Mouse (Mus musculus) gastrocnemius, adult 2 months (tissue): Measurements from ENCODE around the gene Ptms. TPM values are rescaled to one million over a fixed set of nuclear protein-coding genes. Genes with fewer than 3 reads are reported as not detected.

Experiments
- DNase-seq: peaks from one replicate; pipeline ENCODE4 v3.0.0; 2022
- H3K27ac ChIP-seq: fragments of 200-600 bp; 2 replicates; pipeline ENCODE4 v1.8.1; 2022; ENCODE audit warnings: mild to moderate bottlenecking
- H3K4me3 ChIP-seq: fragments of 200-600 bp; 2 replicates; pipeline ENCODE4 v1.8.1; 2022; ENCODE audit warnings: mild to moderate bottlenecking, moderate library complexity
- CTCF ChIP-seq: fragments of 200-600 bp; IDR thresholded peaks from 2 replicates; pipeline ENCODE4 v1.8.1; 2022; ENCODE audit warnings: antibody characterized with exemption, mild to moderate bottlenecking, moderate library complexity
- intact Hi-C: fragments of 180-260 bp; cut with DNase I; formaldehyde crosslinking; loops from one replicate; pipeline ENCODE4 v1.15.1; 2025
- total RNA-seq, 2 experiments: library from RNA; stranded (reverse); gene quantifications; 2 replicates each; pipeline ENCODE4 v1.2.3; 2021

The Ptms gene
- total RNA-seq, 2 experiments from 2014 or later, result 65.5 to 99.4 TPM

DNA sequence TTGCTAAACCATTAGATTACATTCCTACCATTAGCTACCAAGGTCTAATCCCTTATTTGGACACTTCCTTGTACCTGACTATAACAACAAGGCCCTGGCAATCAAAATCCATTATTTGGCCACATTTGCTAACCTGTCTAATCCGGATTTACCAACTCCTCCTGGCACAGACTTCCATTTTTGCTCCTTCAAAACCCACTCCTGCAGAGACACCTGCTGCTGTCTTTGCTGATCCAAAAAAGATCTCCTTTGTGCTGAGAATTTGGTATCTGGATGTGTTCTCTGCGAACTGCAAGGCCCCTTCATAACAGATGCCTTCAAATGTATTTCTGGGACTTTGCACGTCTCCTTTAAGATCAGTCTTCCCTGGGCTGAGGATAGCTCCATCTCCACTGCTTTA, 23.6 kb upstream of the Ptms start:
- DNase-seq, result no peak
- intact Hi-C loops, result no loop called here
- no peak for TF ChIP-seq CTCF
- Histone ChIP-seq H3K4me3 (no peak overlapping the region), H3K27ac (no peak overlapping the region)

DNA sequence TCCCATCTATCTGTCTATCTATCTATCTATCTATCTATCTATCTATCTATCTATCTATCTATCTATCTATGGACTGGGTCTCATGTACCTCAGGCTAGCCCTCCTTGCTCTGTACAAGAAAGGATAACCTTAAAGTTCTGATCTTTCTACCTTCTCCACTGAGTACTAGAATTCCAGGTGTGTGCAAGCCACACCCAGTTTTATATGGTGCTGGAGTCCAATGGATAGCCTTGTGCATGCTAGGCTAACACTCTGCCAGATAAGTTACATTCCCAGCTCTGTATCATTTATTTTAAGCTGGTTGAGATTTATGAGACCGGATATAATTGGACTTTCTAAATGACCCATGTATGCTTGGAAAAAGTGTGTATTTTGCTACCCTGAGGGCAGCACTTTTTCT, 21.8 kb upstream of the Ptms start:
- DNase-seq, result no peak
- Histone ChIP-seq H3K27ac (no peak overlapping the region), H3K4me3 (no peak overlapping the region)
- TF ChIP-seq CTCF, result no peak
- intact Hi-C loops, result no loop called here

DNA sequence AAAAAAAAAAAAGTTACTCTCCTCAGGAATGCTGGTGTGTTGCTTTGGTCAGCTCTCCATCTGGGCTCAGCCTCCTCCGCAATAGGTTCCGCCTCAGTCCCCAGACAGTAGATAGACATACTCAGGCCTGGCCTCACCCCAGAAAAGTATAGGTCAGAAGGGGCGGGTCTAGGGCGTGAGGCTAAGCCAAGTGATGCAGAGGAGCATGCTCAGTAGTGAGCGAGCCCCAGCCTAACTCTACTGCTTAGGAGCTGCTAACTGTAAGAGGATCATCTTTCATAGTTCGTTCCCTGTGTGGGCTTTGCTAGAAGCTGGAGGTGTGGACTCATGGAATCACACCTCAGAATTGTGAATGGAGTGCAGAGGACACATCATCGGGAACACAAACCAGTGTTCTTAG, 18.7 kb upstream of the Ptms start:
- intact Hi-C loops, result no loop called here
- DNase-seq, result no peak

DNA sequence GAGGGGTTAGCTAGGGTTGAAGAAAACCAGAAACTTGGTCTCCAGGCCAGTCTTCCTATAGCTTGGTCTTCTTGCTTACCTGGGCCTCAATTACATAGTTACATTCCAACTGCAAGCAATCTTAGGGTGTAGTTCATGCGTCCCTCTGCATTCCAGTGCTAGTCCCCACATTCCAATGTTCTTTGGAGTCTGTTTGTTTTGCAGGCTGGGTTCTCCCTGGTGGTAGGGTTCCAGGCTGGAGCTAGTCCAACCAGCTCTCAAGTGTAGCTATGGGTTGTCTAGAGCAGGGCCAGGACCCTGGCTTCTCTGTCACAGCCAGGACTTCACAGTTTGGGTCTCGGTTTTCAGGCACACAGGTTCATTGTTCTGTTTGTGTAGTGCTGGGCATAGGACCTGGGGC, 17.6 kb upstream of the Ptms start:
- no peak overlapping the region for H3K4me3 ChIP-seq
- intact Hi-C loops, result no loop called here
- peak overlapping the region; percentile 84 for H3K27ac ChIP-seq
- no peak for DNase-seq
- no peak for TF ChIP-seq CTCF

More for the DNA sequence above, 18.7 kb upstream of the Ptms start:
- H3K27ac ChIP-seq, result no peak overlapping the region
- no peak overlapping the region for H3K4me3 ChIP-seq
- no peak for TF ChIP-seq CTCF

DNA sequence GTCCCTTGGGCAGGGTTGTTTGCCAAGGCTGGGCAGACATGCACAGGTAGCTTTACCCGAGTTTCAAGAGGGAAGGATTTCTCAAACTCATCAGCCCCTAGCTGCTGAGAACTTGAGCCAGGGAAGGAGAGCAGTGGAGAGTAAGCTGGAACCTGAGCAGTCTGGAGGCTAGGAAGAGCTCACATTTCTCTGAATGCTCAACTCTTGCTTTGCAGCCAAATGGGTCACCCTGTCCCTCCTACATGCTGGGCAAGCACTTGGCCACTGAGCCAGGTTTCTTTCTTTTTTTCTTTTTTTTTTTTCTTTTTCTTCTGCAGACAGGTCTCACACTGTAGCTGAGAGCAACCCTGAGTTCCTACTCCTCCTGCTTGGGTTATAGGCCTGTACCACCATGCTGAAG, 16.8 kb upstream of the Ptms start:
- H3K4me3 ChIP-seq, result no peak overlapping the region
- peak; percentile 65 for DNase-seq
- peak overlapping the region; percentile 84 for H3K27ac ChIP-seq
- TF ChIP-seq CTCF, result no peak
- intact Hi-C loops, result no loop called here

DNA sequence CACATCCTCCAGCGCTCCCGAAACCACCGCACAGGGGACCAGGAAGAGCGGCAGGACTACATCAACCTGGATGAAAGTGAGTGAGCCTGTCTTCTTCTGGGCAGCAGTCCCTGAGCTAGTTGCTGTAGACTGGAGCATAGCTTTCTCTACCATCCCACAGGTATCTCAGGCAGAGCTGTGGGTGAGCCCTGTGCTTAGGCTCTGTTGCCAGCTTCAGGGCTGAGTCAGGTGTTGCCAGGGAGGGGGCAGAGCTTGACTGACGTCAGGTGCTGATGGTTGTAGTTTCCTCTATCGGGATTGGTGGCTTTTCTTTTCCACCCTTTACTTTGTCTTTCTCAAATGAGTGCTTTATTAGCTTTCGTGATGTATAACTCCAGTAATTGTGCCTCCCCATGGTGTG, 14.8 kb upstream of the Ptms start:
- no peak for TF ChIP-seq CTCF
- intact Hi-C loops, result no loop called here

DNA sequence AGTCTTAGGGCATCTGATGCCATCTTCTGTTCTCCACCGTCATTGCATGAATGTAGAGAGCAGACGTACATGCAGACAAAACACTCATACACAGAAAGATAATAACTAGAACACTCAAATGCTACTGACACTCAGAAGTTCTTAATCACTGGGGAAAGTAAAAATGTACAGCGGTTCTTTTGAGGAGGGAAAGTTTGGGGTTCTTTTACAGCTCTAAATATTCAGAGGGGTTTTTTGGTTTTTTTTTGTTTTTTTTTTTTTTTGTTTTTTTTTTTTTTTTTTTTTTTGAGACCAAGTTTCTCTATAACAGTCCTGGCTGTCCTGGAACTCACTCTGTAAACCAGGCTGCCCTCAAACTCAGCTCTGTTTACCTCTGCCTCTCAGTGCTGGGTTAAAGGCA, 13.2 kb upstream of the Ptms start:
- DNase-seq, result no peak
- Histone ChIP-seq H3K4me3 (no peak overlapping the region; the same call in 1 of the 2 replicates), H3K27ac (no peak overlapping the region)
- TF ChIP-seq CTCF, result no peak
- intact Hi-C loops, result no loop called here

More for the DNA sequence above, 14.8 kb upstream of the Ptms start:
- Histone ChIP-seq H3K27ac (peak overlapping the region; percentile 84), H3K4me3 (no peak overlapping the region)
- DNase-seq, result no peak

DNA sequence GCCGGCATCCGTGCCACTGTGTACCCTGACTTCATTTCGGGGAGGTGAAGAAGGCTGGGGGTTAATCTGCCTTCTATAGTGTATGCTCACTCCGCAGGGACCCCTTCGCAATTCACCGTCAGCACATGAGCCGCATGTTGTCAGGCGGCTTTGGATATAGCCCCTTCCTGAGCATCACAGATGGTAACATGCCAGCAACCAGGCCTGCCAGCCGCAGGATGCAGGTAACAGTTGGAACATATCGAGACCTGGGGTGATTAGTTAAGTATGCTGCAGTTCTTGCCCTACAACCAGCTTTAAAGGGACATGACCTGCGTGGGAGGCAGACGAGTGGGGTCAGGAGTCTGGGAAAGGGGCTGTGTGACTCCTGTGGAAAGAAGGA, 12.4 kb upstream of the Ptms start:
- Histone ChIP-seq H3K4me3 (peak overlapping the region; percentile 85), H3K27ac (peak overlapping the region; percentile 98)
- DNase-seq, result no peak
- intact Hi-C loops, result no loop called here
- TF ChIP-seq CTCF, result no peak

DNA sequence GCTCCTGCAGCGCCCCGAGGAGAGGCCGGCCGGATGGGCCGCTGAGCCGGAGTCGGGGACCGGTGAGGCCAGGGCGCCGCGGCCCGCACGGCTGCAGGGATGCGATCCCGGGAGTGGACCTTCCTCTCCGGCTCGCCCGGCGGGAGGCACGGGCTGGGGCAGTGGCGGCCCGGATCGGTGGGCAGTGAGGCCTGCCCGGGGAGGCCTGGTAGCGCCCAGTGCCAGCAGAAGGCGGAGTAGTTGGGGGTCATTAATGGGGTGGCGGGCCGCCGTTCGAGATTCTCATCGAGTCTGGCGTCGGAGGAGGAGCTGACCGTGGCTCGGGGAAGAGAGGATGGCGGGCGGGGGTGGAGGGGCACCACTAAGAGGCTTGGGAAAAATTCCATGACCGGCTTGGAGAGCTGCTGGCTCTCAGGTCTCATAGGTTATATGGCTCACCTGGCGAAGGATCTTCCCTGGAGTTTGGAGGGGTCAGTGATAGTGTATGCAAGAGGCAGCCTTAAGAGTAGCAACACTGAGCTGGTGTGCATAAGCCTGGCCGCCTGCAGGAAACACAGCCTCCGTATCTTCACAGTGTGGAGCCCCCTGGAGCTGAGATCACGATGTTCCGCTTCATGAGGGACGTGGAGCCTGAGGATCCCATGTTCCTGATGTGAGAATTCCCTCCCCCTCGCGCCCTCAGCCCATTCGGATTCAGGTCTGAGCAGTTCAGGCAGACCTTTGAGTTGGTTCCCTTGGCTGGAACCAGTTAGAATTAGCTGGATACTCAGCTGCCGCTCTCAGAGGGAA, 11.8 kb upstream of the Ptms start:
- no peak for DNase-seq
- TF ChIP-seq CTCF, result peak; percentile 19; the same call in 1 of the 2 replicates
- intact Hi-C loops, result loop anchor here (2.0 kb wide), 1 partner anchor 73 kb away; no protein-coding TSS in a partner anchor
- Histone ChIP-seq H3K4me3 (peak overlapping the region; percentile 85), H3K27ac (peak overlapping the region; percentile 98)

DNA sequence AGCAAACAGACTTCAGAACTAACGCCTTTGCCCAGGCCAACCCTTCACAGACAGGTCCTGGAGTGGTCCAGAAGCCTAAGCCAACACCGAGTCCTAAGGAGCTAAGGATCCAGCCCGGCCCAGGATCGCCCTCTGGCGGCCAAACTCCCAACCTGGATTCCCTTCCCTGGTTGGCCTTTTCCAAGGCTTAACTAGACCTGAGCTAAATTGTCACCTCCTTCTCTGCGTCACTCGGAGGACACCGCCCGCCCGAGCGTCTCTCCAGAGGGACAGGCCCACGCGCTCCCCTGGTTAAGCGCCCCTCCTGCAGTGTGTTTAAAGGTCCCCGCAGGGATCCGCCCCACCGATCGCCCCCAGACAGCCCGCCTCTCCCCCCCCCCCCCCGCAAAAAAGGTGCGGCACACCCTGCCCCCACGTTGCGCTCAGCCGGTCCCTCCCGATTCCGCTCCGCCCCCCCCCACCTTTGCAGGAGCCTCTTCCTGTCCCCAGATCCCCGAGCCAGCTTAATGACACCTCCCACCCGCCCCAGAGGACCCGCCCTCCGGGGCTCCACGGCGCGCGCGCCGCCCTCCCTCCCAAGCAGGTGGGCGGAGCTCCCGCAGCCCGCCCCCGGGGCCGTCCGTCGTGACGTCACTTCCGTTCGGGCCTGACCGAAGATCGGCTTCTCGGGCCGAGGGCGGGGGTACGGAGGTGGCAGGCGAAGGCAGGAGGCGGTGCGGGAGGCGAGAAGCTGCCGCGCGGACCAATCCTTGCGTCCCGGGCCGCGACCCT, 11.0 kb upstream of the Ptms start, which contains the start of gene Mlf2:
Gene Mlf2 (plus strand): TSS at position 633 of the 771 bp plus-strand sequence.
- intact Hi-C loops, result loop anchor here (1.0 to 2.0 kb wide), 4 partner anchors 13 to 72 kb away; partner anchors contain the start of gene Cops7a
- TF ChIP-seq CTCF, result no peak; the same call in 1 of the 2 replicates
- Histone ChIP-seq H3K27ac (peak within 1 kb of the TSS; percentile 98), H3K4me3 (peak within 1 kb of the TSS; percentile 85)
- peak; percentile 100 for DNase-seq

DNA sequence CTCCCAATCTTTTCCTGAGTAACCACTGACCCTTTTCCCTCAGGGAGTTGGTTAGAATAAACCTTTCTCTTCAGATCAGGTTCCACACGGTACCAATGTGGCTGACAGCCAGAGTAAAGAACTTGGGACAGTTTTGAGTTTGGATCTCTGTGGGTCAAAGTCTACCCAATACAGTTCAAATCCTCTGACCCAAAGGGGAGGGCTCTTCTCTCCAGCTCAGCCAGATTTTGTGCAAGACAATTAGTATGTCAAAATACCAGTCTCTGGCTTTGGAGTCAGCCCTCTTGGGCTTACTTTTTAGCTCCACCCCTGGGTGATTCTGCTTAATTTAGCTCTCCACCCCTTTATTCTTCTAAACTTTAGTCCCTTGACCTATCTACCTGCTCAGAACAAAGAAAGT, 10.3 kb upstream of the Ptms start:
- Histone ChIP-seq H3K4me3 (peak overlapping the region; percentile 85), H3K27ac (peak overlapping the region; percentile 98)
- intact Hi-C loops, result loop anchor here (1.0 to 2.0 kb wide), 4 partner anchors 12 to 71 kb away; partner anchors contain the start of gene Cops7a
- no peak for TF ChIP-seq CTCF
- no peak for DNase-seq

DNA sequence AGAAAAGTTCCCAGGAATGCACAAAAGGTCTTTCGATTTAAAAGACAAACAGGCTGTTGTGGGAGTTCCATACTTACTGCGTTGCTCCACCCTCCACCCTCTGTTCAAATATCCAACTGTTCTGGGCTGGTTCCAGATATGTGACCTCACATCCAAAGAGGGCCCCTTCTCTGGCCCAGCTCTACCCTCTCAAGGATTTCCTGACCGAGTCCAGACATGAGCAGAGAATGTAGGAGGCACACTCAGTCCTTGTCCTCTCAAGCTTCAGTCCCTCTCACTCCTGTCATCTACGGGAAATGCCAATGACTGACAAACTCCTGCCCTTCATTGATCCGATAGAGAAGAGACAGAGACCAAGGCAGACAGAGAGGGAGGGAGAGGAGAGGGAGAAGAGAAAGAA, 6.0 kb upstream of the Ptms start:
- H3K4me3 ChIP-seq, result peak overlapping the region; percentile 51
- peak; percentile 34 for DNase-seq
- H3K27ac ChIP-seq, result peak overlapping the region; percentile 73
- TF ChIP-seq CTCF, result no peak
- intact Hi-C loops, result no loop called here
